Mouse (Mus musculus): ENCODE data around the gene Cacna1d. TPM values are rescaled to one million over a fixed set of nuclear protein-coding genes. Genes with fewer than 3 reads are reported as not detected.
A peak's percentile ranks its signal among the peaks of the same experiment; 100 is the strongest.

Gene Cacna1d
- polyA plus RNA-seq, 1 experiment from 2014 or later, result 3.0 TPM

DNA sequence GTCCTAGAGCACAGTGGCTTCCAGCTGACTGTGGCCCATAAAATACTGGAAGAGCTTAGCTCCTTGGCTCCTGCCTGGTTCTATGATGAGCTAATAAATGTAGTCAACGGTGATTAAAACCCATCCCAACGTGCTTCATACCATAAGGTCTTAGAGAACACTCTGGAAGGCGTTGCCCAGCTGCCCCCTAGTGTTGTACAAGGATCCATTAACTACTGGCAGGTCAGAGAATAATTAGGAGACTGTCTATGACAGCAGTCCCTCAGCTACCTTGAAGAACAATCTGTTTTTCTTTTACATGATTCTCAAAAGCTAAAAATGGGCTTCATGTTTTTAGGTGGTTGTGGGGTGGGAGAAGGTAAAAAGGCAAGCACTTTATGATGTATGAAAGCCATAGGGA, 315.9 kb downstream of the Cacna1d start:
- no peak for TF ChIP-seq CTCF (IDR thresholded peaks at IDR 0.05; ENCODE audit: low read depth)
- ATAC-seq (replicated peaks; ENCODE audit: low FRiP score, low read depth) (no peak), DNase-seq (ENCODE audit: low spot score) (no peak)
- H3K9me3 ChIP-seq (replicated peaks; ENCODE audit: low read length), result no peaks in the 10 kb centered on the region
- no peaks in the 10 kb centered on the region for H3K36me3 ChIP-seq (ENCODE audit: insufficient read depth, low read length)
- no peak overlapping the region for H3K4me2 ChIP-seq (ENCODE audit: low read length)
- no peaks in the 10 kb centered on the region for H3K27me3 ChIP-seq (ENCODE audit: insufficient read depth, low read length)
- WGBS, result 61% methylated on average over 3 of the region's 3 CpGs
- H3K4me1 ChIP-seq (replicated peaks; ENCODE audit: insufficient read depth, low read length), result no peaks in the 10 kb centered on the region
- H3K4me3 ChIP-seq (replicated peaks; ENCODE audit: low read depth, low read length), result no peak overlapping the region
- no peak overlapping the region for H3K9ac ChIP-seq (ENCODE audit: low read depth, low read length)
- H3K27ac ChIP-seq, result no peak overlapping the region

DNA sequence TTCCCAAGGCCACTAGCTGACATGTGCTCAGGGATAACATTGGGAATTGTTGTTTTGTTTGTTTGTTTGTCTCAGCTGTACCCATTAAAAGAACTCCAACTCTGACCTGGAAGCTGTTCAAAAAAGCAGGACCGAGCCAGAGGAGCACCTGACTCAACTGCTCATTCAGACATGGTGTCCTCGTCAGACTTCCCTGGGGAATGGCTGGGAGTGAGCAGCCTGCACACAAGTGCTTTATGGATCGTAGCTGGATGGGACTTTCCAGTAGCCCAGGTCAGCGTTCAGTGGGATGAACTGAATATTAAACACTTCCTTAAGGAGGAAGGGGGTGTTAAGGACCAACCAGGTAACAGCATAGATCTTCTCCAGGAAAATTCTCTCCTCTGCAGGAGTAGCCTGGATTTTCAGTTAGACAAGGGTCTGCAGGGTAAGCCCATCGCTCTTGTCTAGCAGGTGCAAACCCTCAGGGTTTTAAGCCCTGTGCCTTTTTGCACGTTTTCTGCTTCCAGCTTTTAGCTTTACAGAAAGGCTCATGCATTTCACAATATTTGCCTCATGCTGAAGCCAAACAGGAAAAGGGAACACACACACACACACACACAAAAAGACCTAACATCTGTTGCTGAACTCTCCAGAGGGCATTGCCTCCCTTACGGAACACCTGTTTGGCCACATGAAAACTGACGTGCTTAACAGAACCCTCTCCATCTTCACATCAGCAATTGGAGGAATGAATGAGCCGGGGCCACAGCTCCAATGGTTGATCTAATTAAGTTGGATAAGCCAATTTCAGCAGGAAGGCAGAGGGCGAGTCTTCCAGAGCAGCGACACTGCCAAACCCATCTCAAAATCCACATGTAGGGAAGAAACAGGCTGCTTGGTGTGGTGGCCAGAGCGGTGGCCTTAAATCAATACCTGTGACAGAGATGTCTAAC, 318.2 kb downstream of the Cacna1d start:
- ATAC-seq (replicated peaks; ENCODE audit: low FRiP score, low read depth) (no peak), DNase-seq (ENCODE audit: low spot score) (no peak)
- no peaks in the 10 kb centered on the region for H3K9me3 ChIP-seq (replicated peaks; ENCODE audit: low read length)
- 64% methylated on average over 12 of the region's 12 CpGs for WGBS
- H3K4me3 ChIP-seq (replicated peaks; ENCODE audit: low read depth, low read length), result no peak overlapping the region
- no peaks in the 10 kb centered on the region for H3K27me3 ChIP-seq (ENCODE audit: insufficient read depth, low read length)
- H3K36me3 ChIP-seq (ENCODE audit: insufficient read depth, low read length), result no peaks in the 10 kb centered on the region
- no peak for TF ChIP-seq CTCF (IDR thresholded peaks at IDR 0.05; ENCODE audit: low read depth)
- no peak overlapping the region for H3K4me2 ChIP-seq (ENCODE audit: low read length)
- H3K27ac ChIP-seq, result no peak overlapping the region
- no peak overlapping the region for H3K9ac ChIP-seq (ENCODE audit: low read depth, low read length)
- H3K4me1 ChIP-seq (replicated peaks; ENCODE audit: insufficient read depth, low read length), result no peaks in the 10 kb centered on the region

- no peak for TF ChIP-seq CTCF (IDR thresholded peaks at IDR 0.05; ENCODE audit: low read depth)
- WGBS, result 82% methylated on average over 6 of the region's 6 CpGs
- Histone ChIP-seq H3K27ac (no peak overlapping the region), H3K4me2 (ENCODE audit: low read length) (no peak overlapping the region), H3K4me3 (replicated peaks; ENCODE audit: low read depth, low read length) (no peak overlapping the region), H3K9me3 (replicated peaks; ENCODE audit: low read length) (no peaks in the 10 kb centered on the region), H3K27me3 (ENCODE audit: insufficient read depth, low read length) (no peaks in the 10 kb centered on the region), H3K9ac (ENCODE audit: low read depth, low read length) (no peak overlapping the region), H3K36me3 (ENCODE audit: insufficient read depth, low read length) (no peaks in the 10 kb centered on the region), H3K4me1 (replicated peaks; ENCODE audit: insufficient read depth, low read length) (no peaks in the 10 kb centered on the region)
- ATAC-seq (replicated peaks; ENCODE audit: low FRiP score, low read depth) (no peak), DNase-seq (ENCODE audit: low spot score) (no peak)
Measured at GRCm38 (mm10) chr14:30171593-30171992, 319.7 kb downstream of the Cacna1d start.

DNA sequence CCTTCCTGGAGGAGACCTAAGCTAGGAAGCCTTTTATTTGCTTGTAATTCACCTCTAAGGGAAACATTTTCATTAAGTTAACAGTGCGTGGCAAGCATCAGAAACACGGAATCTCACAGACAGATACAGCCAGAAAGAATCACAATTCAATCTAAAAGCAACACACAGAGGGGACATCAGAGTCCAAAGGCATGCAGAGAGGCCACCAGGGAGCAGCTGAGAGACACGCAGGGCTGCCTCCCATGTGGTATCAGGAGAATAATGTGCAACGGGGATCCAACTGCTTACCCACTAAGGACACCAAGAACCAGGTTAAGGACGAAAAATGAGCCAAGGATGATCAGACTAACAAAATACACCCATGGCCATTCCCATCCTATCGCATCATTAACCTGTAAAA, 320.2 kb downstream of the Cacna1d start:
- peak; percentile 53 for TF ChIP-seq CTCF (IDR thresholded peaks at IDR 0.05; ENCODE audit: low read depth)
- H3K9me3 ChIP-seq (replicated peaks; ENCODE audit: low read length), result no peaks in the 10 kb centered on the region
- ATAC-seq (replicated peaks; ENCODE audit: low FRiP score, low read depth) (no peak), DNase-seq (ENCODE audit: low spot score) (peak; percentile 46)
- no peak overlapping the region for H3K4me3 ChIP-seq (replicated peaks; ENCODE audit: low read depth, low read length)
- H3K9ac ChIP-seq (ENCODE audit: low read depth, low read length), result no peak overlapping the region
- no peaks in the 10 kb centered on the region for H3K27me3 ChIP-seq (ENCODE audit: insufficient read depth, low read length)
- 23% methylated on average over 6 of the region's 6 CpGs for WGBS
- no peaks in the 10 kb centered on the region for H3K36me3 ChIP-seq (ENCODE audit: insufficient read depth, low read length)
- H3K4me1 ChIP-seq (replicated peaks; ENCODE audit: insufficient read depth, low read length), result no peaks in the 10 kb centered on the region
- H3K4me2 ChIP-seq (ENCODE audit: low read length), result no peak overlapping the region
- H3K27ac ChIP-seq, result no peak overlapping the region

GRCm38 (mm10) chr14:30169455-30169854, 321.8 kb downstream of the Cacna1d start:
- ATAC-seq (replicated peaks; ENCODE audit: low FRiP score, low read depth), result no peak
- Histone ChIP-seq H3K9ac (ENCODE audit: low read depth, low read length) (no peak overlapping the region), H3K36me3 (ENCODE audit: insufficient read depth, low read length) (no peaks in the 10 kb centered on the region), H3K4me1 (replicated peaks; ENCODE audit: insufficient read depth, low read length) (no peaks in the 10 kb centered on the region), H3K27ac (no peak overlapping the region), H3K27me3 (ENCODE audit: insufficient read depth, low read length) (no peaks in the 10 kb centered on the region), H3K9me3 (replicated peaks; ENCODE audit: low read length) (no peaks in the 10 kb centered on the region), H3K4me3 (replicated peaks; ENCODE audit: low read depth, low read length) (no peak overlapping the region), H3K4me2 (ENCODE audit: low read length) (no peak overlapping the region)
- no peak for DNase-seq (ENCODE audit: low spot score)
- 60% methylated on average over 5 of the region's 5 CpGs for WGBS
- no peak for TF ChIP-seq CTCF (IDR thresholded peaks at IDR 0.05; ENCODE audit: low read depth)

GRCm38 (mm10) chr14:30168902-30169301, 322.4 kb downstream of the Cacna1d start:
- WGBS, result 49% methylated on average over 3 of the region's 3 CpGs

More at GRCm38 (mm10) chr14:30168902-30169301, 322.4 kb downstream of the Cacna1d start:
- H3K27ac ChIP-seq, result no peak overlapping the region
- H3K4me2 ChIP-seq (ENCODE audit: low read length), result no peak overlapping the region
- no peaks in the 10 kb centered on the region for H3K9me3 ChIP-seq (replicated peaks; ENCODE audit: low read length)
- H3K27me3 ChIP-seq (ENCODE audit: insufficient read depth, low read length), result no peaks in the 10 kb centered on the region
- no peak for TF ChIP-seq CTCF (IDR thresholded peaks at IDR 0.05; ENCODE audit: low read depth)
- ATAC-seq (replicated peaks; ENCODE audit: low FRiP score, low read depth) (no peak), DNase-seq (ENCODE audit: low spot score) (no peak)
- H3K9ac ChIP-seq (ENCODE audit: low read depth, low read length), result no peak overlapping the region
- no peaks in the 10 kb centered on the region for H3K36me3 ChIP-seq (ENCODE audit: insufficient read depth, low read length)
- no peak overlapping the region for H3K4me3 ChIP-seq (replicated peaks; ENCODE audit: low read depth, low read length)
- no peaks in the 10 kb centered on the region for H3K4me1 ChIP-seq (replicated peaks; ENCODE audit: insufficient read depth, low read length)

All from kidney, postnatal 0 days (tissue).